Mouse (Mus musculus): ENCODE data around the gene Rbx1. TPM values are rescaled to one million over a fixed set of nuclear protein-coding genes. Genes with fewer than 3 reads are reported as not detected.

Gene Rbx1
- total and polyA plus RNA-seq, 3 experiments, result 67.8 to 122 (median 106) TPM

GRCm38 (mm10) chr15:81485483-81485882 is 19.4 kb downstream of the Rbx1 start:
- Histone ChIP-seq H3K4me1 (ENCODE audit: control insufficient read depth, insufficient read depth, low read length) (no peaks in the 10 kb centered on the region), H3K36me3 (ENCODE audit: control insufficient read depth, insufficient read depth, low read length) (no peaks in the 10 kb centered on the region), H3K79me2 (replicated peaks; ENCODE audit: control insufficient read depth, insufficient read depth, low read length) (no peaks in the 10 kb centered on the region), H3K27ac (no peak overlapping the region), H3K9ac (ENCODE audit: low read depth, low read length) (no peak overlapping the region), H3K4me3 (no peak overlapping the region), H3K27me3 (ENCODE audit: control insufficient read depth, insufficient read depth, low read length) (no peaks in the 10 kb centered on the region)
- DNase-seq, result no peak
- 69% methylated on average over 4 of the region's 4 CpGs for WGBS
- intact Hi-C loops (cut with DNase I), result no loop called here
- no peak for TF ChIP-seq EP300 (IDR thresholded peaks at IDR 0.05; ENCODE audit: insufficient read depth, low read depth, low read length)
- no peak for TF ChIP-seq POLR2A (IDR thresholded peaks at IDR 0.05; ENCODE audit: insufficient read depth, low read depth, low read length)
- no peak for TF ChIP-seq CTCF (IDR thresholded peaks at IDR 0.05)

- intact Hi-C loops (cut with DNase I), result no loop called here
- no peak overlapping the region for H3K27ac ChIP-seq
- no peaks in the 10 kb centered on the region for H3K4me1 ChIP-seq (ENCODE audit: control insufficient read depth, insufficient read depth, low read length)
- peak in 1 of 2 experiments; percentile 18 for DNase-seq
- TF ChIP-seq EP300 (IDR thresholded peaks at IDR 0.05; ENCODE audit: insufficient read depth, low read depth, low read length), result no peak
- no peak for TF ChIP-seq POLR2A (IDR thresholded peaks at IDR 0.05; ENCODE audit: insufficient read depth, low read depth, low read length)
- no peak for TF ChIP-seq CTCF (IDR thresholded peaks at IDR 0.05)
- 70% methylated on average over 2 of the region's 2 CpGs for WGBS
- no peak overlapping the region for H3K9ac ChIP-seq (ENCODE audit: low read depth, low read length)
- H3K36me3 ChIP-seq (ENCODE audit: control insufficient read depth, insufficient read depth, low read length), result no peaks in the 10 kb centered on the region
- no peak overlapping the region for H3K4me3 ChIP-seq
- H3K79me2 ChIP-seq (replicated peaks; ENCODE audit: control insufficient read depth, insufficient read depth, low read length), result no peaks in the 10 kb centered on the region
- no peaks in the 10 kb centered on the region for H3K27me3 ChIP-seq (ENCODE audit: control insufficient read depth, insufficient read depth, low read length)
Observed at GRCm38 (mm10) chr15:81503466-81503865, 37.4 kb downstream of the Rbx1 start.

DNA sequence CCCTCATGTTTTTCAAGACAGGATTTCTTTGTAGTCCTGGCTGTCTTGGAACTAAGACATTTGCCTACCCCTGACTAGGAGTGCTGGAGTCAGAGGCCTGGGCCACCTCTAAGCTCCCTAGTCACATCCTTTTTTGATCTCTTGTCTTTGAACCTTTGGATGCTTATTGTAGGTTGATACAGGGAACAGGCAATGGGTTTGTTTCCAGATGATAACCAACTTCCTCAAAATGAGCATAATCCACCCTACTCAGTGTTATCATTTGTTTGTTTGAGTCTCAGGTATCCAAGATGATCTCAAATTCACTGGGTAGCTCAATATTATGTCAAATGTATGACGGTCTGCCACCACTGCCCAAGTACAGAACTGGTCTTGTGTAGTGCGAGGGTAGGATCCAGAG is 37.9 kb downstream of the Rbx1 start:
- TF ChIP-seq CTCF (IDR thresholded peaks at IDR 0.05) (no peak), EP300 (IDR thresholded peaks at IDR 0.05; ENCODE audit: insufficient read depth, low read depth, low read length) (no peak), POLR2A (IDR thresholded peaks at IDR 0.05; ENCODE audit: insufficient read depth, low read depth, low read length) (no peak)
- Histone ChIP-seq H3K27ac (no peak overlapping the region), H3K4me1 (ENCODE audit: control insufficient read depth, insufficient read depth, low read length) (no peaks in the 10 kb centered on the region), H3K4me3 (no peak overlapping the region), H3K36me3 (ENCODE audit: control insufficient read depth, insufficient read depth, low read length) (no peaks in the 10 kb centered on the region), H3K27me3 (ENCODE audit: control insufficient read depth, insufficient read depth, low read length) (no peaks in the 10 kb centered on the region), H3K9ac (ENCODE audit: low read depth, low read length) (no peak overlapping the region), H3K79me2 (replicated peaks; ENCODE audit: control insufficient read depth, insufficient read depth, low read length) (no peaks in the 10 kb centered on the region)
- 96% methylated on average over 2 of the region's 2 CpGs for WGBS
- intact Hi-C loops (cut with DNase I), result no loop called here
- DNase-seq, result no peak

GRCm38 (mm10) chr15:81507201-81507600 is 41.1 kb downstream of the Rbx1 start:
- intact Hi-C loops (cut with DNase I), result no loop called here
- no peak for DNase-seq
- Histone ChIP-seq H3K4me3 (no peak overlapping the region), H3K79me2 (replicated peaks; ENCODE audit: control insufficient read depth, insufficient read depth, low read length) (no peaks in the 10 kb centered on the region), H3K4me1 (ENCODE audit: control insufficient read depth, insufficient read depth, low read length) (no peaks in the 10 kb centered on the region), H3K27me3 (ENCODE audit: control insufficient read depth, insufficient read depth, low read length) (no peaks in the 10 kb centered on the region), H3K9ac (ENCODE audit: low read depth, low read length) (no peak overlapping the region), H3K36me3 (ENCODE audit: control insufficient read depth, insufficient read depth, low read length) (no peaks in the 10 kb centered on the region), H3K27ac (no peak overlapping the region)
- TF ChIP-seq EP300 (IDR thresholded peaks at IDR 0.05; ENCODE audit: insufficient read depth, low read depth, low read length) (no peak), CTCF (IDR thresholded peaks at IDR 0.05) (peak; percentile 59)

GRCm38 (mm10) chr15:81510621-81511020 is 44.5 kb downstream of the Rbx1 start:
- no peaks in the 10 kb centered on the region; the same call in 1 of the 2 replicates for H3K4me1 ChIP-seq (ENCODE audit: control insufficient read depth, insufficient read depth, low read length)

GRCm38 (mm10) chr15:81511601-81512261 is 45.6 kb downstream of the Rbx1 start:
- DNase-seq, result peak; percentile 51 to 53
- H3K27ac ChIP-seq, result peak overlapping the region; percentile 56
- H3K36me3 ChIP-seq (ENCODE audit: control insufficient read depth, insufficient read depth, low read length), result no peaks in the 10 kb centered on the region
- H3K9ac ChIP-seq (ENCODE audit: low read depth, low read length), result peak overlapping the region; percentile 2; the same call in 1 of the 2 replicates
- H3K4me3 ChIP-seq, result peak overlapping the region; percentile 43
- TF ChIP-seq POLR2A (IDR thresholded peaks at IDR 0.05; ENCODE audit: insufficient read depth, low read depth, low read length), result peak; percentile 62; the same call in 1 of the 2 replicates
- no peak for TF ChIP-seq EP300 (IDR thresholded peaks at IDR 0.05; ENCODE audit: insufficient read depth, low read depth, low read length)
- no peaks in the 10 kb centered on the region; the same call in 1 of the 2 replicates for H3K4me1 ChIP-seq (ENCODE audit: control insufficient read depth, insufficient read depth, low read length)
- intact Hi-C loops (cut with DNase I), result no loop called here
- 22% methylated on average over 21 of the region's 21 CpGs for WGBS
- H3K27me3 ChIP-seq (ENCODE audit: control insufficient read depth, insufficient read depth, low read length), result no peaks in the 10 kb centered on the region
- no peaks in the 10 kb centered on the region for H3K79me2 ChIP-seq (replicated peaks; ENCODE audit: control insufficient read depth, insufficient read depth, low read length)

More at GRCm38 (mm10) chr15:81510621-81511020, 44.5 kb downstream of the Rbx1 start:
- 67% methylated on average over 2 of the region's 4 CpGs for WGBS
- H3K27me3 ChIP-seq (ENCODE audit: control insufficient read depth, insufficient read depth, low read length), result no peaks in the 10 kb centered on the region
- no peak overlapping the region for H3K27ac ChIP-seq
- H3K9ac ChIP-seq (ENCODE audit: low read depth, low read length), result no peak overlapping the region
- intact Hi-C loops (cut with DNase I), result no loop called here
- TF ChIP-seq CTCF (IDR thresholded peaks at IDR 0.05), result no peak
- TF ChIP-seq POLR2A (IDR thresholded peaks at IDR 0.05; ENCODE audit: insufficient read depth, low read depth, low read length), result no peak
- no peak for TF ChIP-seq EP300 (IDR thresholded peaks at IDR 0.05; ENCODE audit: insufficient read depth, low read depth, low read length)
- no peaks in the 10 kb centered on the region for H3K36me3 ChIP-seq (ENCODE audit: control insufficient read depth, insufficient read depth, low read length)
- no peak for DNase-seq
- no peak overlapping the region for H3K4me3 ChIP-seq
- no peaks in the 10 kb centered on the region for H3K79me2 ChIP-seq (replicated peaks; ENCODE audit: control insufficient read depth, insufficient read depth, low read length)

Measured in heart, adult 2 months (tissue).